8 mouse cellular contexts compared by ENCODE assay signal in the genomic region with DNA sequence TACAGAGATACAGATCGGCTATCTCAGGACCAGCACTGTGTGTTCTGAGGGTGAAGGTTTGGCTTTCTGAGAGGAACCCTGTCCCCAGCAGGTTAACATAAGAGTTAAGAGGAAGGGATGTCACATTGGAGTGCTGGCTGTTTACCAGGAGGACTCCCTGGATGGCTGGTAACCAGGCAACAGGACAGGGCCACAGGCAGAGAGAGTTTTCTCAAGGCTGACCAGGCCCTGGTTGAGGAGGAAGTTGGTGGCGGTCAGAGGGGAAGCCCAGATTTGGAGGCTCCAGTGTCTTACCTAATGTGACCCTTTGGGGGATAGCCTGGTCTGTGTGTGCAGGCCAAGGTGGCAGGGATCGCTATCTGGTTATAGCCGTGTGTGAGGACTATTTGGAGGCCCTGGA. TPM values are rescaled to one million over a fixed set of nuclear protein-coding genes. Genes with fewer than 3 reads are reported as not detected.
A peak's percentile ranks its signal among the peaks of the same experiment; 100 is the strongest.
DNase-seq lines count a peak whose midpoint lies in the region; ATAC-seq and TF ChIP-seq lines count a peak whose summit lies in the region.

No protein-coding gene starts in this region.

- H3K36me3 ChIP-seq in kidney, embryonic 16.5 days (ENCODE audit: insufficient read depth, low read length), result peaks cover 21% of the 10 kb centered on the region

- H3K4me3 ChIP-seq in bone marrow, adult 2 months (replicated peaks; ENCODE audit: control insufficient read depth, low read depth, low read length), result peak overlapping the region; percentile 18
- H3K4me3 ChIP-seq in kidney, embryonic 16.5 days (ENCODE audit: low read length), result no peak overlapping the region

- WGBS in bone marrow, adult 2 months, result 39% methylated on average over 4 of the region's 4 CpGs
- 63% methylated on average over 4 of the region's 4 CpGs for WGBS in kidney, embryonic 16.5 days

- 0 out of 2 replicates have a peak overlapping the region, but pooled peaks have one; percentile 79 for H3K4me2 ChIP-seq in kidney, embryonic 16.5 days (replicated peaks; ENCODE audit: low read depth, low read length)

- peaks cover 11% of the 10 kb centered on the region; the same call in 1 of the 2 replicates for H3K4me1 ChIP-seq in bone marrow, adult 2 months (ENCODE audit: control insufficient read depth, insufficient read depth, low read length)
- H3K4me1 ChIP-seq in kidney, embryonic 16.5 days (ENCODE audit: insufficient read depth, low read length), result peaks cover 56% of the 10 kb centered on the region

- no peak for TF ChIP-seq POLR2A in bone marrow, adult 2 months (IDR thresholded peaks at IDR 0.05; ENCODE audit: borderline replicate concordance, control insufficient read depth, low read depth, low read length)

- ATAC-seq in kidney, embryonic 16.5 days (ENCODE audit: low FRiP score, low TSS enrichment), result no peak
- ATAC-seq in megakaryocyte-erythroid progenitor cell, adult 5-6 weeks (replicated peaks; ENCODE audit: low FRiP score, low TSS enrichment, poor library complexity, severe bottlenecking), result peak; percentile 3; the same call in 1 of the 2 replicates

- H3K9me3 ChIP-seq in kidney, embryonic 16.5 days (ENCODE audit: low read length), result no peaks in the 10 kb centered on the region

- H3K27me3 ChIP-seq in kidney, embryonic 16.5 days (ENCODE audit: insufficient read depth, low read length), result no peaks in the 10 kb centered on the region

- peak overlapping the region; percentile 37; the same call in 1 of the 2 replicates for H3K27ac ChIP-seq in bone marrow, adult 2 months (ENCODE audit: control insufficient read depth, insufficient read depth, low read depth, low read length, poor library complexity)
- peak overlapping the region; percentile 76 for H3K27ac ChIP-seq in kidney, embryonic 16.5 days (ENCODE audit: low read length)

- no peak for TF ChIP-seq CTCF in bone marrow, adult 2 months (IDR thresholded peaks at IDR 0.05; ENCODE audit: control insufficient read depth, insufficient read depth, low read length)

- peak; percentile 39 for DNase-seq in kidney, adult 11 months
- DNase-seq in kidney, postnatal 4 days, result no peak
- peak; percentile 64 for DNase-seq in heart, adult 8-10 months (ENCODE audit: low spot score)
- DNase-seq in thymus, postnatal 4 days, result no peak
- DNase-seq in urinary bladder, postnatal 36 days (ENCODE audit: low spot score in 2 of 2), result no peak

- H3K9ac ChIP-seq in kidney, embryonic 16.5 days (replicated peaks; ENCODE audit: low read length), result peak overlapping the region; percentile 22; the same call in 1 of the 2 replicates

RNA-seq across cellular contexts. Expression of a gene that starts 1.8 kb away (rescaled TPM):
- polyA plus RNA-seq in bone marrow, adult 2 months (2011; ENCODE audit: insufficient read depth, insufficient read length, low replicate concordance, missing spikeins), result 21.0 and 39.0 TPM in 2 replicates
- total RNA-seq in heart, adult 8-10 months (2022), result 10 to 100 TPM in 2 of 4 experiments, 1 to 10 TPM in 2; 5.2 to 11.9 (median 9.4) TPM
- 7.9 and 8.7 TPM in 2 replicates for polyA plus RNA-seq in kidney, embryonic 16.5 days (2015; fragmentation: Nextera tagmentation; extraction: Ambion mirVana)
- 18.3 and 22.7 TPM in 2 replicates for total RNA-seq in megakaryocyte-erythroid progenitor cell, adult 5-6 weeks (2014; fragmentation: Nextera tagmentation)
- 10.3 and 12.8 TPM in 2 replicates for total RNA-seq in megakaryocyte-erythroid progenitor cell, adult 5-6 weeks (2017)

RNA-seq across cellular contexts. Expression of a gene that starts 15.1 kb away (rescaled TPM):
- 12.5 and 25.7 TPM in 2 replicates for polyA plus RNA-seq in bone marrow, adult 2 months (2011; ENCODE audit: insufficient read depth, insufficient read length, low replicate concordance, missing spikeins)
- total RNA-seq in heart, adult 8-10 months (2022), result 10 to 100 TPM; 16.5 to 21.5 (median 20.3) TPM
- polyA plus RNA-seq in kidney, embryonic 16.5 days (2015; fragmentation: Nextera tagmentation; extraction: Ambion mirVana), result 68.6 and 69.3 TPM in 2 replicates
- total RNA-seq in megakaryocyte-erythroid progenitor cell, adult 5-6 weeks (2014; fragmentation: Nextera tagmentation), result 92.2 and 114 TPM in 2 replicates
- 108 and 125 TPM in 2 replicates for total RNA-seq in megakaryocyte-erythroid progenitor cell, adult 5-6 weeks (2017)

RNA-seq across cellular contexts. Expression of a gene that starts 19.5 kb away (rescaled TPM):
- polyA plus RNA-seq in bone marrow, adult 2 months (2011; ENCODE audit: insufficient read depth, insufficient read length, low replicate concordance, missing spikeins), result 40.4 and 98.2 TPM in 2 replicates
- total RNA-seq in heart, adult 8-10 months (2022), result 1,000 to 10,000 TPM; 4,410 to 5,784 (median 5,238) TPM
- 2,036 and 2,102 TPM in 2 replicates for polyA plus RNA-seq in kidney, embryonic 16.5 days (2015; fragmentation: Nextera tagmentation; extraction: Ambion mirVana)
- 900 and 1,346 TPM in 2 replicates for total RNA-seq in megakaryocyte-erythroid progenitor cell, adult 5-6 weeks (2014; fragmentation: Nextera tagmentation)
- total RNA-seq in megakaryocyte-erythroid progenitor cell, adult 5-6 weeks (2017), result 535 and 806 TPM in 2 replicates

RNA-seq across cellular contexts. Expression of a gene that starts 44.7 kb away (rescaled TPM):
- polyA plus RNA-seq in bone marrow, adult 2 months (2011; ENCODE audit: insufficient read depth, insufficient read length, low replicate concordance, missing spikeins), result 314 and 361 TPM in 2 replicates
- total RNA-seq in heart, adult 8-10 months (2022), result 10 to 100 TPM; 14.3 to 18.7 (median 15.6) TPM
- polyA plus RNA-seq in kidney, embryonic 16.5 days (2015; fragmentation: Nextera tagmentation; extraction: Ambion mirVana), result 151 and 163 TPM in 2 replicates
- total RNA-seq in megakaryocyte-erythroid progenitor cell, adult 5-6 weeks (2014; fragmentation: Nextera tagmentation), result 285 and 384 TPM in 2 replicates
- total RNA-seq in megakaryocyte-erythroid progenitor cell, adult 5-6 weeks (2017), result 186 and 262 TPM in 2 replicates

RNA-seq across cellular contexts. Expression of a gene that starts 44.8 kb away (rescaled TPM):
- polyA plus RNA-seq in bone marrow, adult 2 months (2011; ENCODE audit: insufficient read depth, insufficient read length, low replicate concordance, missing spikeins), result 153 and 193 TPM in 2 replicates
- total RNA-seq in heart, adult 8-10 months (2022), result 100 to 1,000 TPM; 313 to 324 (median 318) TPM
- 213 and 228 TPM in 2 replicates for polyA plus RNA-seq in kidney, embryonic 16.5 days (2015; fragmentation: Nextera tagmentation; extraction: Ambion mirVana)
- 163 and 194 TPM in 2 replicates for total RNA-seq in megakaryocyte-erythroid progenitor cell, adult 5-6 weeks (2014; fragmentation: Nextera tagmentation)
- total RNA-seq in megakaryocyte-erythroid progenitor cell, adult 5-6 weeks (2017), result 120 and 151 TPM in 2 replicates

Comparison
In these comparisons a context has a peak if more than half of its experiments do, and no peak if none do; other contexts are left out.
1. DNase-seq: peak in kidney, adult 11 months (single experiment) and heart, adult 8-10 months (single experiment); none in kidney, postnatal 4 days (0 of 2), thymus, postnatal 4 days (single experiment) and urinary bladder, postnatal 36 days (0 of 2).
2. RNA of a gene that starts 15.1 kb away (total RNA-seq): 92.2 to 125 TPM in megakaryocyte-erythroid progenitor cell, adult 5-6 weeks; 16.5 to 21.5 TPM in heart, adult 8-10 months; every median in the first group is over 4 times any median in the second.